Mouse (Mus musculus): ENCODE data around the gene Zfp451.
"Not testable (repeated sequence)": the region's sequence is repeated elsewhere in the genome, so short reads cannot be mapped to it uniquely, and the experiment has no call there.

Zfp451 gene

DNA sequence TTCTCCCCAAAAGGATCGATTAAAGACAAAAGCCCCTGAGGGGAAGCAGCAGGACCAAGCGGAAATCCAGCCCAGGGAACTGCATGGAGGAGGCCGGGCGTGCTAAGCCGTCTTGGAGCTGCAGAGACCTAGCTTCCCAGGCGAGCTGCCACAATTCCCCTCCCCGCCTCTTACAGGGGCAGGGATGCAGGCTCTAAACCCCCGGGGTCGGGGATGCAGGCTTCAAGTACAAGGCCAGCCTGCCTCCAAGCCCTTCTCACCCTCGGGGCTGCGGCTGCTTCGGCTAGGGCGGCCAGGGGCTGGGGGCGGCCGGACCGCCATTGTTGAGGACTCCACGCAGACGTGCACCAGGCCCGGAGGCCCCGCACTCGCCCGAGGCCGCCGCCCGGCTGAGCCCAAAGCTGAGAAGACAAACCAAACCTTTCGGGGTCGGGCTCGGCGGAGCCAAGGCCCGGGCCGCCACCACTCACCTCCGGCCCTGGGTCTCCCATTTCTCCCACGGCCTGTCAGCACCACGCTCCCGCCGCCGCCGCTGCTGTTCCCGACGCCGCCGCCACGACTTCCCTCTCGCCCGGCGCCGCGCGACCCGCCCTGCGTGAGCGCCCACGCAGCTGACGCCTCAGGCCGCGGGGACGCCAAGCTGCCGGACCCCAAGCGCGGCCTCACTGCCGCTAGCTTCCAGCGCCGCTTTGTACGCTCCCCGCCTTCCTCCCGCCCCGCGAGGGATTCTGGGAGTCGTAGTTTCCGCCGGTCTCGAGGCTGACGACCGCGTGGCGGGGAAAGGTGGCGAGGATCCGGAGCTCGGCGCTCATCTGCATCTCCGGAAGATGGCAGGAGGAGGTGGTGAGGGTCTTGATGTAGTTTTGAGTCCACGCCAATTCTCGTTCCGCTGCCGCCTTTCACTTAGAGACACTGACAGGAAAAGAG, at the start of gene Zfp451:
TSS of gene Zfp451 (minus strand) at position 728 of the 927 bp plus-strand sequence.
- DNase-seq (ENCODE audit: low read depth, low spot score) = peak; percentile 89

DNA sequence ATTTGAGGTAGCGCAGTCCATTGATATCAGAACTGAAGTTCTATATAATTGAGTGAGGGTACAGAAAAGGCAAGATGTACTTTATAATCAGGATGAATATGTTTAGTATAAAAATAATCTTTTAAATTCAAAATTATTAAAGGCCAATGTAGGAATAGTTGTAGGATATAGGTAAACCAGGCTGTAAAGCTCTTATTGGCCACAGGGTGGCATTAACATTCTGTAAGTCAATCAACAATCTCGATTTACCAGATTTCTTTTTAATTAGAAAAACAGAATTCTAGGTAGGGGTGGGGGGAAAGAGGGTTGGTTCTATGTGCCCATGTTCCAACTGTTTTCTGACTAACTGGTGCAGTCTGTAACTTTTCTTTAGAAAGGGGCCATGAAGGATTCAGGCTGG, 32.4 kb upstream of the Zfp451 start:
- no peak for DNase-seq (ENCODE audit: low read depth, low spot score)

DNA sequence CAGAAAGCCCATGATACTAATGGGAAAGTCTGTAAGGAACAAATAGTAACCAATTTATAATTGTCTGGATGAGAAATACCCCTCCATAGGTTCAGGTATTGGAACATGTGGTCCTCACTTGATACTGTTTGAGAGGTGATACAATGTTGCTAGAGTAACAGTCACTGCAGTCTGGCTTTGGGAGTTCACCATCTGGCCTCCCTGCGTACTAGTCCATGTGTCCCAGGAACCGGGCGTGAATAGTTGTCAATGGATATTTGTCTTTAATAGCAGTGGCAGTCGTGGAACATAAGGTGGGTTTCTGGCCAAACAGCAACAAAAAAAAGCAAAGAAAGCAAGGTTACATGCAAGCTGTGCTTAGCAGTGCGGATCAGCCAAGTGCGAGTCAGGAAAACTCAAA, 29.4 kb upstream of the Zfp451 start:
- DNase-seq (ENCODE audit: low read depth, low spot score) = no peak

DNA sequence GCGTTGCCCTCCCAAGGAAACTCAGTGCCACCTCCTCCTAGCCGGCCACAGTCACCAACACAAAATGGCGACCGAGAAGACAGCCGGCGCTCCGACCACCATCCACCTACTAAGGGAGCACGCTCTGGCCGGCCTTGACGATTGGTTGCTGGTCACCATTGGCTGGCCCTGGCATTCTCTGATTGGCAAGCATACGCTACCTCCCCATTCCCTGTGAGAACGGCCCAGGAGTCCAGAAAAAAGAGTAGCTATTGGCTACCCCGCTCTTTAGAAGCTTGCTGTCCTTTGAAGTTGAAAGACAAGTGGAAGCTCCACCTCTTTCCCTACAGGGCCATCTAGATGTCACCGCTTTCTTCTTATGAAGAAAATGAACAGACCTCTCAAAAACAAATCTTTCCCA, 24.6 kb upstream of the Zfp451 start:
- DNase-seq (ENCODE audit: low read depth, low spot score) = not testable (repeated sequence)

DNA sequence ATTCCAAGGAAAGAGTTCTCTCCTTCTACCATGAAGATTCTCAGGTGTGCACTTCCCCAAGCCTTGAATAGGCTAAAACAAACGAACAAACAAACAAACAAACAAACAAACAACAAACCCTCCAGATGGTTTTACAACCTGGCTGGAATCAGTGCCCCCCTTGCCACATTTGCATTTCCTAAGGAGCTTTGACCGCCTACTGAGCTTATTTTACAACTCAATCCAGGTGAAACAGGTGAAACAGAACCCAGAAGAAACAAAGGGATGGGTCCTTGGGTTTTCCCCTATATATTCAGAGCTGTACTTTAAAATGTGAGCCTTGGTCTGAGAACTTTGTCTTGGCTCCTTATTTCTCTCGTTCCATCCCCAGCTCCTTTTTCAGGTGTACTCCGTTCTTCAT, 16.2 kb upstream of the Zfp451 start:
- no peak for DNase-seq (ENCODE audit: low read depth, low spot score)

DNA sequence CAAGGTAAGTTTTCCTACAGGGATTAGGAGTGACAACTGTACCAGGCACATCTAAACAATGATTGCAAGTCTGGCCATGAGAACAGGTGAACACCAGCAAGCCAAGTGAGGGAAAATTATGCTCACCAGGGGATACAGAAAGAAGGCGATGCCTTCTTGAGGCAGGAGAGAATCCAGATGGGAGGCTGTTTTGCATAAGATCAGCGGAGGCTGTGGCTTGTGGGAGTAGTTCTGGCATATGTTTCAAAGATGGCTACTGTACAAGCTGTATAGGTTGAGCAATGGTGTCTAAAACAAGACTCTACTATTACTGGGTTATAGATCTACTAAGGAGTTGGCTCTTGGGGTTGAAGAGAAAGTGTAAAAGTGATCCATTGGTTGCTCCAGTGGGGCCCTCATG, 3.5 kb upstream of the Zfp451 start:
- no peak for DNase-seq (ENCODE audit: low read depth, low spot score)

DNA sequence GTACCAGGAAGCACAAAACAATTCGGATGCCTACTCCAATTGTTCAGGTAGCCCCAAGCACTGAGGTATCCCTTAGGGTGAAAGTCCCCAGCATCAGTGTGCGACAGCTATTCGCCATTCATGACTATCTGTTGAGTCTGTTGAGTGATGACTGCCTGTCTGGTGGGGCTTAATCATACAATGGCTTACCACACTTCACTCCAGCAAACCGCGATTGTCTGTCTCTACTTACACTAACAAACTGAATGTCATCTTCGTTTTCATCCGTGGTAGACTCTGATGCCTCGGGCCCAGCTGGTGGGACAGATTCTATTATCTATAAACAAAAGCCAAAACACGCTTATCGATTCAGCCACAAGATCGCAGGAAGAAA, 914 bp downstream of the Zfp451 start:
- peak; percentile 15 for DNase-seq (ENCODE audit: low read depth, low spot score)

DNA sequence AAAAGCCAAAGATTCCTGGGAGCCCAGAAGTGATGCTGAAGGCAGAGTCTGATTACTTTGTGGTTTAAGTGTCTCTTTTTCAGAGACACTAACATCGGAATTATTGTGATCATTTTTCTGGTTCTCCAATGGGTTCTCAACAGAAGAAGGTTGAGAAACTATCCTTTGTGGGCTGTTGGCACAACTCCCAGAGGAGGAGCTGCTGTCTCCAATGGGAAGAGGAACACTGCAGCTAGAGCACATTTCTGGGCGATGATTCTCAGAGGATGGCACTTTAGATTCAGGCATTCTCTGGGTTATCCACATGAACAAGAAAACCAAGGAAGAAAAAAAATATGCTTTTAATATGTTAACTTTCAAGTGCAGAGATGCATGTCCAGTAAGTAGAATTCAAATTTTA, 11.1 kb downstream of the Zfp451 start:
- DNase-seq (ENCODE audit: low read depth, low spot score) = no peak

DNA sequence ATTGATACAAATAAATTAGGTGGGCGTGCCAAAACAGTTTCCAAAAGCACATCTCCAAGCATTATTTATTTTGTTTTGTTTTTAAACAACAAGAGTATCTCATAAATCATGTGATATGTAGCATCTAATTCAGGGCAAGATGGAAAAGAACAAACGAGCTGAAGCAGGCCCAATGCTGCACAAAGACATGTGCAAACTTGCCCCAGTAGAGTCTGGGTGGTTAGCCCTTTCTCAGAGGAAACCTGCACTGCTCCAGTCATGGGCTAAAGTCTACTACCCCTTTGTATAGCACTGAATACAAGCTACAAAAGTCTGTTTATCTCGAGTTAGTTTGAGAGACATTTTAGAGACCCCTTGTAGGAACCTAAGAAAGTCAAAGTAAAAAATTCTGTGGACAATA, 14.8 kb downstream of the Zfp451 start:
- no peak for DNase-seq (ENCODE audit: low read depth, low spot score)

DNA sequence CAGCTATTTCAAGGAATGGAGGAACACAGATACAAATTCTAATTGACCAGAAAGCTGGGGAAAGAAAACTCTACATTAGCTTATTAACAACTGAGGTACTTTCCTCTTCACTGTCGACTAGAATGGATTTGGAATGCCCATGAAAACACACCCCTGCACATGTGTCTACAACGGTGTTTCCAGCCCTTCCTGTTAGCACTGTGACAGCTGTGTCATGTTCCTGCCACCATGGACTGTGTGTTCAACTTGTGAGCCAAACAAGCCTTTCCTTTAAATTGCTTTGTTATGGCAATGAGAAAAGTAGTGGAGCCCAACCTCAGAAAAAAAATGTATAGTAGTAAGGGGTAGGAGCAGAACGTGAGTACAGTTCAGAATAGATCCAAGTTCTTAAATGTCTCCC, 25.9 kb downstream of the Zfp451 start:
- no peak for DNase-seq (ENCODE audit: low read depth, low spot score)

DNA sequence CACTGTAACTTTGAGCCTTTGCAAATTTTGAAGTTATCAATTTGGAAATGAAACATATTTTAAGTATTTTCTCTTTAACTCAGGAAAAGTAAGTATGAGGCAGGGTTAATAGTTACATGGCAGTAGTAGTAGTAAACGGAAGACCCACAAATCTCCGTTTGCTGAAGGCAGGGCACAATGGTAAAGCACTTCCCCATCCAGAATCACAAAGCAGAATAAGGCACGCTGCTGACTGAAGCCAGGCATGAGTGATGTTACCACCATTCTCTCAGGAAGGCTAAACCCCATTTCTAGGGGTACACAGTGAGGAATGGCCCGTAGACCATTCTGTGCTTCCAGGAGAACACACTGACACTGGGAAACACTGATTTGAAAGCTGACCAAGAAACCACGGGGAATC, 26.3 kb downstream of the Zfp451 start:
- DNase-seq (ENCODE audit: low read depth, low spot score) = no peak

DNA sequence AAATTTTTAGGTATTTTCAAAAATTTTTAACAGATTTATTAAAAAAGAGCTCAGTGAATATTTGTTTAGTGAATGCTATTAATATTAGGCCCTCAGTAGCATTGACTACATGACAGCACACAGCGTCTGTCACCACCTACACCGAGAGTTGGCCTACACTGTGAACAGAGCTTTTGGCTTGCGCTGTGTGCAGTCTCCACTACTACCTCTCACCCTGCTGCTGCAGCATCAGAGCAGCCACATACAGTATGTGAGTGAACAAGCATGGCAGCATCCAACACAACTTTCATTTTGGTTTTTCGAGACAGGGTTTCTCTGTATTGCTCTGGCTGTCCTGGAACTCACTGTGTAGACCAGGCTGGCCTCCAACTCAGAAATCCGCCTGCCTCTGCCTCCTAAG, 29.8 kb downstream of the Zfp451 start:
- DNase-seq (ENCODE audit: low read depth, low spot score) = no peak

DNA sequence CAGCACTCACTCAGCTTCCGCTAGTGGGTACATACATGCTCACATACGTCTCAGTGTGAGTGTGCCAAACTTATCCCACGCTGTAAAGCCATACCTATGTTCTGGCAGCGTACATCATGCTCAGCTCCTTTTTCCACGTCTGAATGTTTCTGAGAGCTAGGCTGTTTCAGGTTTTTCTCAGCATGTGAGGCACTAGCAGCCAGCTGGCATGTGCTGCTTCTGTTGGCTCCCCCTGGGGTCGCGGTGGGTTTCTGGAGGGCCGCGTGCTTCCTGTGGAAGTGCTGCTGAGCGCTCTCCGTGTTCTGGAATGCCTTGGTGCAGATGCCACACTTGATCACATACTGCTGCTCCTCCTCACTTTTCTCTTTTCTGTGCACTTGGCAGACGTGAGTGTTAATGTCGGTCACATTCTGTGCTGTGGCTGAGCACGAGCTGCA, 38.2 kb downstream of the Zfp451 start:
- no peak for DNase-seq (ENCODE audit: low read depth, low spot score)

DNA sequence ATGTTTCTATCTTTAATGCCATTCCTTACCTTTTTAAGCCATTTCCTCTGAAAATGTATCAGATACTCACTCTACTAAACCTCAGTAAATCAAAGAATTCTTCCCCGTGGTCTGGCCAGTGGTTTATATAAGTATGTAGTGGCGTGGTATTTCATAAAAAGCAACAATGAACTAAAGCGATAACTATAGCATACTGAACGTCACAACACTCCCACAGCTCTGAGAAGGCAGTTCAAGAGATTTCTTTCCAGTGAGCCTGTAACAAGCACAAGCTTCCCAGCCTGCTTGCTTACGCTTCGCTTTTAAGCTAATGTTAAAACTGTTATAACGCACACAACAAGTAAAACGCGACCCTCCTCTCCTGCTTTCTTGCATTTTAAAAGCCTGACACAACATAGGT, 42.3 kb downstream of the Zfp451 start:
- no peak for DNase-seq (ENCODE audit: low read depth, low spot score)

DNA sequence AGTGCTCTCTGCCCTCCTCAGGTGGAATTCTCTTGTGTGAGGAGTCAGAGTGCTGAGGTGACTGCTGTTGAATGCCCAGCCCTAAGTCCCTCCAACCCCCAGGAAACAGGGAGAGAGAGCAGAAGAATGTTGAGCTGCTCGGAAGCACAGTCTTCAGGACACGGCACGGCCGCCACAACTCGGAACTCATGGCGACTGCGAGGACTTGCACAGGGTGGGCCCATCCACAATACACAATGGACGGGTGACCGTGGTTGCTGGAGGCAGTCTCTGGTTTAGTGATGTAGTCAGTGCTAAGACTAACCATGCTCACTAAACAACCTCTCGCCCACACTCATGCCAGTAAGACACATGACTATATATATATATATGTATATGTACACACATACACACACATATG, 42.8 kb downstream of the Zfp451 start:
- no peak for DNase-seq (ENCODE audit: low read depth, low spot score)

DNA sequence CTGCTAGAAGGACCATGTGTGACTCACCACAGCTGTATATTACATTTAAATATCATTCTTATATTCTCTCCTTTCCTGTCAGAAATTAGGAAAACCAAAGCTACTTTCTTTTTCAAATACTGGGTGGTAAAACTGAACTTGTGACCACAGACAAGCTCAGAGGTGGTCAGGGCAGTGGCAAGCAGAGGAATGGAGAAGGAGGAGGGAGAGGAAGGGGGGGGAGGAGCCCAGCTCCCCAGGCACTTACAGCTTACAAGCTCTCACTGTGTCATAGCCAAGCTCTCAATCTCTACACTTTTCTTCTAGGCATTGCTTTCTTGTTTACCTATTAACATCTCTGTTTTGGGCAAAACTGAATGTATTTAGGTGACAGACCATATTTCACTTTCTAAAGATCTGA, 45.6 kb downstream of the Zfp451 start:
- DNase-seq (ENCODE audit: low read depth, low spot score) = no peak

DNA sequence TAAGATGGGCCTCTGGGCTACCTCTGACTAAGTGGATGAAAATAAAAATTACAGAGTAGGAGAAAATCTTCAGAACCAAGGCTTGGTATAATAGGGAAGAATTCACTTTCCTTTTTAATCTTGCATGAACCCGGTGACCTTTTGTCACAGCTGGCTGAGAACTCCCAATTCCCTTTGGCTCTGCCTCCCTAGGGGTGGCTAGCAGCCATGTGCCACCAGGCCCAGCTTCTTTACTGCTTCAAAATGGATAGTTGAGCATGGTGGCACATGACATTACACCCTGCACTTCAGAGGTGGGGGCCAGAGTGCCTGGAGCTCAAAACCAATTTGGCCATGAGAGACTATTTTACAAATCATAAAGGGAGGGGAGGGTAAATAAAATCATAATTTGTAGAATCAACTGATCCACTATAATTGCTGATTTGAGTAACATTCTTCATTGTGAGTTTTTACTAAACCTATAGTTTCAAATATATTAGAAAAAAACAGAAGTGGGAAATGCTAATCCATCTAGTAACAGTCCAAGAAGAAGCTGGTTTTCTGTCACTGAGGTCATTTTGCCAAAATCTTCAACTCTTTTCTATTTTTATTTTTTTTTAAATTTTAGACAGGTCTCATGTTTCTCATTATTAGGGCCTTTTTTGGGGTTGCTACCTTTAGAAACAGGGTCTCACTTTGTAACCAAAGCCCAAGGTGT, 46.2 kb downstream of the Zfp451 start:
- DNase-seq (ENCODE audit: low read depth, low spot score) = no peak

DNA sequence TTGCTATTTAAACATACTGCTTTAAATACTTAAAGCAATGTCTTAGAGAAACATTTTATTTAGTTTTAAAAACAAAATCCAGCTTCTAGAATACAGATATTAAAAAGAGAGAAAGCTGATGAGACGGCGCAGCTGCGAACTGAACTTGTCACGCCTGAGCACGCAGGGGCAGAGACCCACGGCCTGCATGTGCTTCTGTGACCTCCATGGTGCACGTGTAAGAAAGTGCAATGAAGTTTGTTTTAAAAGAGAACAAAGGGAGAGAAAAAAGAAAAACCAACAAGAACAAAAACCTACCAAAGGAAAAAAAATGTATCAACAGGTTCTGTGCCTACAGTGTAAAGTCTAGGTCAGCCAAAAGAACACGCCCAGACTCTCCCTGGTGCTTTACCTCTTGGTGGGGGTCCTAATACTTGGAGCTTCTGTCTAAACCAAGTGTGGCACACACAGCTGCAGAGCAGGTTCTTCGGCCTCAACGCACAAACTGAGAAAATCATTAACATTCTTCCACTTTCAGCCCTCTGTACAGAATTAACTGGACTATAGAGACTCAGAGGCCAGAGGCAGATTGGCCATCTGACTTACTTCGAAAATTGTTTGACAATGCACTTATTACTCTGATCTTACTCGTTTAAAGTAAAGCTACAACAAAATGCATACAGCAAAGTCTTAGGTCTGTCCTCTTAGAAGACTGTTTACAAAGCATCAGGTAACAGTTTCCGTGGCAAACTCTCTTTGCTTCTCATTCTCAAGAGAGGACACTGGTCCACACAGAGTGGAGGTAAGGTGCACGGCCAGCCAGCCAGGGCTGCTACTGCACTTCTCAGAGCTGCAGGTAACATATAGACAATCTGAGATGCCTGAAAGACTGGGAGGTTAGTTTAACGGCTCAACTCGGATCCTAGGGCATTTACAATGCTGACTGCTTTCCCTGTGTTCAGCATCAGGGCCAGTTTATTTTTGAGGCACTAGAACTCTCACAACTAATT, 47.6 kb downstream of the Zfp451 start:
- no peak for DNase-seq (ENCODE audit: low read depth, low spot score)

DNA sequence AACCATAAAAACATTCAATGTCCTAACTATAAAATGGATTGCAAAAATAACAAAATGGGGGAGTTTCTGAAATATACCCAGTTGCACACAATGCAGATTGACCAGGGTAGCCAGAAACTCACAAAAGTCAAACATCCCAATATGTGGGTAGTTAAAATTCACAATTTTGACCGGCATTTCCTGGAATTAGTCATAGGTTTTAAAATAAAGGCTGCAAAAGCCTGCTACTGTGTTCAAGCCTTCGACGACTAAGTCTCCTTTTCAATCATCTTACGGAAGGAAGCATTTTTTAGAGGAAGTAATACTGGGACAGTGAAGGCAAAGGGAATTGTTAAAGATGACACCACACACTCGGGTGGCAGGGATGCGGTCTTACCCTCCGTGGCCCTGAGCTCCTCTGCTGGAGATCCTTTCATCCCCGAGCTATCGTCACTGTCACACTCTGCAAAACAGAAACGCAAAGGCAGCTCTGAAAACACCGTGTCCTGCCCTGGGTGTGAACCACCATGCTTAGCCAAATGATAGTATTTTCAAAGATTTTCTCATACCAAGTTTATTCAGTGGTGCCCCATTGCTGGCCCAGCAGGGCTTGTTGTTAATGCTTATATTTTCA, 48.8 kb downstream of the Zfp451 start:
- no peak for DNase-seq (ENCODE audit: low read depth, low spot score)

DNA sequence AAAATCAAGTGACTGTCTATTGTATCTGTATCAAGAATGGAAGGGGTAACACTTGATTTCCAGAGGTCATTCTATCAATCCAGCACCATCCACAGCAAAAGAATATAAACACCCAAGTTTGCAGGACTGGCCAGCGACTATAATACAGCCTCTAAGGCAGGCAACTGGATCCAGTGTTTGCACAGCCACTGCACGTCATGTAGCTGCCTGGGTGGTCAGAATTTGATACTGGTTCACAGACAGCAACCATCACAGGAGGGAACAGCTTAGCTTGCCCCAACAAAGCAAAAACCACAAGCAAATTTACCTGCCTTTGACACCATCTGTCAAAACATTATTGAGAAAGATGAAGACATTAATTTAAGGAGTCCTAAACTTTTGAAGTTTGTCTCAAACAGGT, 50.6 kb downstream of the Zfp451 start:
- DNase-seq (ENCODE audit: low read depth, low spot score) = no peak

DNA sequence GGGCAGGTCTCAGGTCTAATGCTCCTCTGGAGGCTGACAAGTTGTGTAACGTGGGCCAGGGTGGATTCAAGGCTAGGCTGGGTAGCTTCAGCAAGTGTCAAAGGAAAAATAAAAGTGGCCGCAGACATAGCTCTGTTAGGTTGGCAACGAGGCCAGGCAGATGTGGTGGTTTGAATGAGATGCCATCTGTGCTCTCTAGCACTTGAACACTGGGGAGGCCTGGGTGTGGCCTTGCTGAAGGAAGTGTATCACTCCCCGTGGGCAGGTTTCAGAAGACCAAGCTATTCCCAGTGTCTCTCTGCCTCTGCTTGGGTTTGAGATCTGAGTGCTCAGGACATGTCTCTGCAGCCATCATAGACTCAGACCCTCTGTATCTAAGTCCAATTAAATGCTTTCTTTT, 55.9 kb downstream of the Zfp451 start:
- no peak for DNase-seq (ENCODE audit: low read depth, low spot score)
